Mouse (Mus musculus): ENCODE results near the gene Zfp592. TPM values are rescaled to one million over a fixed set of nuclear protein-coding genes. Genes with fewer than 3 reads are reported as not detected.

The Zfp592 gene
- total and polyA plus RNA-seq, 3 experiments = 12.9 to 33.0 TPM; not detected in 1

- TF ChIP-seq MXI1 (IDR thresholded peaks at IDR 0.05; ENCODE audit: low read depth, low read length) (peak; percentile 90), MAX (IDR thresholded peaks at IDR 0.05; ENCODE audit: low read length) (peak; percentile 77), E2F4 (IDR thresholded peaks at IDR 0.05; ENCODE audit: borderline replicate concordance, low read depth, low read length) (no peak), KAT2A (conservative IDR thresholded peaks at IDR 0.05; ENCODE audit: low read depth, low read length) (no peak), ZMIZ1 (IDR thresholded peaks at IDR 0.05; ENCODE audit: low read depth, low read length) (0 out of 2 replicates have a peak, but pooled peaks have one; percentile 61)
These were observed 2.0 kb downstream of the Zfp592 start (continued) for GRCm38 (mm10) chr7:80995266-80996146.

GRCm38 (mm10) chr7:80997776-80998175 is 4.3 kb downstream of the Zfp592 start:
- H3K27me3 ChIP-seq (ENCODE audit: control insufficient read depth in 1 of 2, insufficient read depth in 2 of 2, low read length in 2 of 2) = no peaks in the 10 kb centered on the region
- no peak for TF ChIP-seq HCFC1 (IDR thresholded peaks at IDR 0.05; ENCODE audit: low read depth, low read length)
- TF ChIP-seq ETS1 (IDR thresholded peaks at IDR 0.05; ENCODE audit: low read depth, low read length) = no peak
- no peak for TF ChIP-seq POLR2AphosphoS2 (IDR thresholded peaks at IDR 0.05; ENCODE audit: low read length)
- no peak for TF ChIP-seq GATA1 (IDR thresholded peaks at IDR 0.05; ENCODE audit: low read depth, low read length)
- 0 out of 2 replicates have a peak, but pooled peaks have one; percentile 25 for TF ChIP-seq ZNF384 (IDR thresholded peaks at IDR 0.05; ENCODE audit: low read depth, low read length)
- no peak for TF ChIP-seq TBP (IDR thresholded peaks at IDR 0.05; ENCODE audit: low read depth, low read length)
- TF ChIP-seq MAZ (IDR thresholded peaks at IDR 0.05; ENCODE audit: low read depth, low read length) = no peak
- no peak for TF ChIP-seq RAD21 (IDR thresholded peaks at IDR 0.05; ENCODE audit: low read depth, low read length)
- no peak for TF ChIP-seq MEF2A (IDR thresholded peaks at IDR 0.05; ENCODE audit: extremely low read depth, insufficient replicate concordance, low read depth, low read length, poor library complexity, severe bottlenecking)
- no peak for TF ChIP-seq BHLHE40 (IDR thresholded peaks at IDR 0.05; ENCODE audit: borderline replicate concordance, low read depth, low read length)
- peak; percentile 9 to 42; a peak in 1 of 4 replicates for TF ChIP-seq EP300 (IDR thresholded peaks at IDR 0.05; ENCODE audit: low read depth in 1 of 2, low read length in 2 of 2)
- peaks cover 78% of the 10 kb centered on the region for H3K79me2 ChIP-seq (ENCODE audit: control insufficient read depth, insufficient read depth, low read length, poor library complexity)
- H3K36me3 ChIP-seq (ENCODE audit: control insufficient read depth in 1 of 2, insufficient read depth in 2 of 2, low read length in 2 of 2) = peaks cover 6 to 31% of the 10 kb centered on the region in 2 experiments
- peak overlapping the region; percentile 5 for H3K27ac ChIP-seq (ENCODE audit: control insufficient read depth, low read depth, low read length)
- H3K4me3 ChIP-seq (ENCODE audit: control insufficient read depth in 1 of 2, insufficient read depth in 1 of 2, low read depth in 2 of 2, low read length in 2 of 2) = peak overlapping the region in 1 of 2 experiments; percentile 39; a peak in 1 of 4 replicates
- H3K9ac ChIP-seq (ENCODE audit: control insufficient read depth, low read depth, low read length, poor library complexity, severe bottlenecking) = peak overlapping the region; percentile 18; the same call in 1 of the 2 replicates
- peaks cover 16 to 24% of the 10 kb centered on the region in 2 experiments for H3K4me1 ChIP-seq (ENCODE audit: control insufficient read depth in 1 of 2, insufficient read depth in 2 of 2, low read length in 2 of 2)
- H3K9me3 ChIP-seq (replicated peaks; ENCODE audit: insufficient read depth, low read length) = no peaks in the 10 kb centered on the region
- peak; percentile 62 for DNase-seq (ENCODE audit: low read depth, low spot score)

- Histone ChIP-seq H3K9me3 (replicated peaks; ENCODE audit: insufficient read depth, low read length) (no peaks in the 10 kb centered on the region), H3K27me3 (ENCODE audit: control insufficient read depth in 1 of 2, insufficient read depth in 2 of 2, low read length in 2 of 2) (no peaks in the 10 kb centered on the region), H3K36me3 (ENCODE audit: control insufficient read depth in 1 of 2, insufficient read depth in 2 of 2, low read length in 2 of 2) (peaks cover 6 to 40% of the 10 kb centered on the region in 2 experiments)
- TF ChIP-seq ZMIZ1 (IDR thresholded peaks at IDR 0.05; ENCODE audit: low read depth, low read length) (no peak), CHD2 (IDR thresholded peaks at IDR 0.05; ENCODE audit: low read length) (no peak), MEF2A (IDR thresholded peaks at IDR 0.05; ENCODE audit: extremely low read depth, insufficient replicate concordance, low read depth, low read length, poor library complexity, severe bottlenecking) (no peak), RAD21 (IDR thresholded peaks at IDR 0.05; ENCODE audit: low read depth, low read length) (no peak), HCFC1 (IDR thresholded peaks at IDR 0.05; ENCODE audit: low read depth, low read length) (no peak), ELF1 (IDR thresholded peaks at IDR 0.05; ENCODE audit: low read depth, low read length) (no peak), EP300 (IDR thresholded peaks at IDR 0.05; ENCODE audit: low read depth in 1 of 2, low read length in 2 of 2) (no peak), POLR2AphosphoS2 (IDR thresholded peaks at IDR 0.05; ENCODE audit: low read length) (no peak), SMC3 (IDR thresholded peaks at IDR 0.05; ENCODE audit: low read depth, low read length) (no peak), POLR2A (IDR thresholded peaks at IDR 0.05; ENCODE audit: control insufficient read depth in 1 of 2, insufficient read depth in 1 of 2, low read depth in 1 of 2, low read length in 2 of 2, poor library complexity in 1 of 2) (no peak), CHD1 (IDR thresholded peaks at IDR 0.05; ENCODE audit: low read depth, low read length) (no peak), KAT2A (conservative IDR thresholded peaks at IDR 0.05; ENCODE audit: low read depth, low read length) (no peak), UBTF (IDR thresholded peaks at IDR 0.05; ENCODE audit: borderline replicate concordance, insufficient read depth, low read depth, low read length) (no peak), NRF1 (IDR thresholded peaks at IDR 0.05; ENCODE audit: insufficient read depth, low read depth, low read length, poor library complexity, severe bottlenecking) (no peak), USF2 (IDR thresholded peaks at IDR 0.05; ENCODE audit: borderline replicate concordance in 1 of 2, insufficient read depth in 1 of 2, low read depth in 1 of 2, low read length in 2 of 2) (no peak), USF1 (IDR thresholded peaks at IDR 0.05; ENCODE audit: low read depth, low read length) (no peak), NELFE (IDR thresholded peaks at IDR 0.05; ENCODE audit: low read depth, low read length) (no peak)
These were observed 6.1 kb downstream of the Zfp592 start for GRCm38 (mm10) chr7:80999536-80999935.

More at GRCm38 (mm10) chr7:80999536-80999935, 6.1 kb downstream of the Zfp592 start:
- Histone ChIP-seq H3K79me2 (ENCODE audit: control insufficient read depth, insufficient read depth, low read length, poor library complexity) (peaks cover 63% of the 10 kb centered on the region), H3K4me3 (ENCODE audit: control insufficient read depth in 1 of 2, insufficient read depth in 1 of 2, low read depth in 2 of 2, low read length in 2 of 2) (no peak overlapping the region), H3K9ac (ENCODE audit: control insufficient read depth, low read depth, low read length, poor library complexity, severe bottlenecking) (no peak overlapping the region), H3K27ac (ENCODE audit: control insufficient read depth, low read depth, low read length) (no peak overlapping the region), H3K4me1 (ENCODE audit: control insufficient read depth in 1 of 2, insufficient read depth in 2 of 2, low read length in 2 of 2) (peaks cover 23 to 32% of the 10 kb centered on the region in 2 experiments)
- DNase-seq (ENCODE audit: low read depth, low spot score) = no peak

Data from MEL (cell line).